17 mouse cellular contexts compared by ENCODE assay signal in genomic region chr2:168763785-168764184, GRCm38 (mm10). TPM values are rescaled to one million over a fixed set of nuclear protein-coding genes. Genes with fewer than 3 reads are reported as not detected.
A peak's percentile ranks its signal among the peaks of the same experiment; 100 is the strongest.
DNase-seq lines count a peak whose midpoint lies in the region; ATAC-seq lines count a peak whose summit lies in the region.
"Had no signal": no experiment of that assay in that cellular context is flagged by ENCODE, and none has a peak within 500 bp of the region (broad histone marks: within the 10 kb centered on the region; RNA-seq: fewer than 3 reads in every experiment).

No protein-coding gene starts in this region.

- H3K9ac ChIP-seq in hindbrain, embryonic 11.5 days (ENCODE audit: low read depth, low read length) = no peak overlapping the region
- no peak overlapping the region for H3K9ac ChIP-seq in hindbrain, embryonic 13.5 days
- H3K9ac ChIP-seq in embryonic facial prominence, embryonic 13.5 days = no peak overlapping the region
- no peak overlapping the region for H3K9ac ChIP-seq in limb, embryonic 11.5 days (ENCODE audit: low read length)
- no peak overlapping the region for H3K9ac ChIP-seq in neural tube, embryonic 12.5 days
- H3K9ac ChIP-seq: heart, embryonic 12.5 days had no signal

- H3K27me3 ChIP-seq in hindbrain, embryonic 11.5 days (ENCODE audit: control insufficient read depth, insufficient read depth, low read length) = peaks cover 6% of the 10 kb centered on the region; the same call in 1 of the 2 replicates
- peaks cover 56% of the 10 kb centered on the region for H3K27me3 ChIP-seq in hindbrain, embryonic 13.5 days
- H3K27me3 ChIP-seq in embryonic facial prominence, embryonic 13.5 days = peaks cover 70% of the 10 kb centered on the region
- H3K27me3 ChIP-seq in limb, embryonic 11.5 days (ENCODE audit: control insufficient read depth, insufficient read depth, low read length) = no peaks in the 10 kb centered on the region
- H3K27me3 ChIP-seq in neural tube, embryonic 12.5 days (replicated peaks) = peaks cover 27% of the 10 kb centered on the region

- ATAC-seq in hindbrain, embryonic 11.5 days (ENCODE audit: low FRiP score) = no peak
- ATAC-seq in hindbrain, embryonic 13.5 days (ENCODE audit: low FRiP score) = no peak
- no peak for ATAC-seq in embryonic facial prominence, embryonic 13.5 days (ENCODE audit: insufficient number of reproducible peaks, insufficient read depth, low FRiP score, low TSS enrichment, low read depth)
- ATAC-seq in limb, embryonic 11.5 days (ENCODE audit: insufficient number of reproducible peaks, low FRiP score, low TSS enrichment, low read depth) = no peak
- ATAC-seq in neural tube, embryonic 12.5 days (ENCODE audit: low FRiP score, low read depth) = no peak

- DNase-seq in hindbrain, embryonic 11.5 days (ENCODE audit: low spot score) = peak; percentile 24
- no peak for DNase-seq in limb, embryonic 11.5 days (ENCODE audit: low spot score)
- no peak for DNase-seq in layer of hippocampus, adult 8-10 months (ENCODE audit: low spot score in 2 of 2)
- no peak for DNase-seq in retina, embryonic 14.5 days (ENCODE audit: low spot score)
- DNase-seq in thymus, postnatal 25 days = no peak
- DNase-seq: cerebellum, postnatal 10 days; gastrocnemius, adult 2 months; kidney, postnatal 25 days; thymus, adult 18-20 months had no signal

- peaks cover 9% of the 10 kb centered on the region; the same call in 1 of the 2 replicates for H3K4me1 ChIP-seq in hindbrain, embryonic 11.5 days (replicated peaks; ENCODE audit: control insufficient read depth, insufficient read depth, low read length)
- H3K4me1 ChIP-seq in hindbrain, embryonic 13.5 days (replicated peaks) = peaks cover 36% of the 10 kb centered on the region
- H3K4me1 ChIP-seq in embryonic facial prominence, embryonic 13.5 days = peaks cover 43% of the 10 kb centered on the region
- H3K4me1 ChIP-seq in limb, embryonic 11.5 days (ENCODE audit: control insufficient read depth, insufficient read depth, low read length) = peaks cover 12% of the 10 kb centered on the region
- H3K4me1 ChIP-seq in neural tube, embryonic 12.5 days = peaks cover 51% of the 10 kb centered on the region

- H3K36me3 ChIP-seq in hindbrain, embryonic 11.5 days (ENCODE audit: control insufficient read depth, insufficient read depth, low read length) = no peaks in the 10 kb centered on the region
- no peaks in the 10 kb centered on the region for H3K36me3 ChIP-seq in hindbrain, embryonic 13.5 days
- H3K36me3 ChIP-seq in embryonic facial prominence, embryonic 13.5 days = no peaks in the 10 kb centered on the region
- no peaks in the 10 kb centered on the region for H3K36me3 ChIP-seq in limb, embryonic 11.5 days (ENCODE audit: control insufficient read depth, insufficient read depth, low read length)
- no peaks in the 10 kb centered on the region for H3K36me3 ChIP-seq in neural tube, embryonic 12.5 days
- H3K36me3 ChIP-seq: heart, embryonic 12.5 days had no signal

- no peak overlapping the region for H3K27ac ChIP-seq in hindbrain, embryonic 11.5 days (ENCODE audit: low read depth, low read length)
- H3K27ac ChIP-seq in hindbrain, embryonic 13.5 days = no peak overlapping the region
- no peak overlapping the region for H3K27ac ChIP-seq in embryonic facial prominence, embryonic 13.5 days
- no peak overlapping the region for H3K27ac ChIP-seq in limb, embryonic 11.5 days (replicated peaks; ENCODE audit: low read depth, low read length)
- H3K27ac ChIP-seq in neural tube, embryonic 12.5 days = no peak overlapping the region
- H3K27ac ChIP-seq: gastrocnemius, adult 2 months; left cerebral cortex, adult 2 months had no signal

- H3K9me3 ChIP-seq in hindbrain, embryonic 11.5 days (ENCODE audit: control insufficient read depth, low read length) = no peaks in the 10 kb centered on the region
- no peaks in the 10 kb centered on the region for H3K9me3 ChIP-seq in hindbrain, embryonic 13.5 days
- no peaks in the 10 kb centered on the region for H3K9me3 ChIP-seq in embryonic facial prominence, embryonic 13.5 days
- H3K9me3 ChIP-seq in limb, embryonic 11.5 days (ENCODE audit: control insufficient read depth, low read length) = no peaks in the 10 kb centered on the region
- H3K9me3 ChIP-seq in neural tube, embryonic 12.5 days = no peaks in the 10 kb centered on the region
- H3K9me3 ChIP-seq: heart, embryonic 12.5 days had no signal

- peak overlapping the region; percentile 15; the same call in 1 of the 2 replicates for H3K4me2 ChIP-seq in hindbrain, embryonic 11.5 days (replicated peaks; ENCODE audit: low read depth, low read length)
- H3K4me2 ChIP-seq in hindbrain, embryonic 13.5 days = no peak overlapping the region
- peak overlapping the region; percentile 97 for H3K4me2 ChIP-seq in embryonic facial prominence, embryonic 13.5 days
- H3K4me2 ChIP-seq in limb, embryonic 11.5 days (ENCODE audit: low read depth, severe bottlenecking) = peak overlapping the region; percentile 36
- H3K4me2 ChIP-seq in neural tube, embryonic 12.5 days (replicated peaks) = peak overlapping the region; percentile 94

- no peak overlapping the region for H3K4me3 ChIP-seq in hindbrain, embryonic 11.5 days (ENCODE audit: low read depth, low read length)
- H3K4me3 ChIP-seq in hindbrain, embryonic 13.5 days = no peak overlapping the region
- H3K4me3 ChIP-seq in embryonic facial prominence, embryonic 13.5 days = peak overlapping the region; percentile 60; the same call in 1 of the 2 replicates
- peak overlapping the region; percentile 5; the same call in 1 of the 2 replicates for H3K4me3 ChIP-seq in limb, embryonic 11.5 days (ENCODE audit: low read depth, low read length)
- no peak overlapping the region for H3K4me3 ChIP-seq in neural tube, embryonic 12.5 days
- H3K4me3 ChIP-seq: gastrocnemius, adult 2 months; heart, embryonic 12.5 days; left cerebral cortex, adult 2 months had no signal

- 7% methylated on average over 7 of the region's 7 CpGs for WGBS in hindbrain, embryonic 11.5 days
- WGBS in hindbrain, embryonic 13.5 days = 8% methylated on average over 7 of the region's 7 CpGs
- WGBS in embryonic facial prominence, embryonic 13.5 days = 15% methylated on average over 7 of the region's 7 CpGs
- WGBS in limb, embryonic 11.5 days = 8% methylated on average over 7 of the region's 7 CpGs
- 5% methylated on average over 7 of the region's 7 CpGs for WGBS in neural tube, embryonic 12.5 days

RNA-seq across cellular contexts. Expression of gene Sall4, which starts 4.0 kb away (rescaled TPM):
- polyA plus RNA-seq in hindbrain, embryonic 11.5 days (2014; fragmentation: Nextera tagmentation; extraction: Ambion mirVana) = 7.1 and 7.3 TPM in 2 replicates
- polyA plus RNA-seq in hindbrain, embryonic 13.5 days (2015; fragmentation: Nextera tagmentation; extraction: Ambion mirVana) = 0.91 and 1.1 TPM in 2 replicates
- 1.8 and 1.9 TPM in 2 replicates for polyA plus RNA-seq in embryonic facial prominence, embryonic 13.5 days (2015; fragmentation: Nextera tagmentation; extraction: Ambion mirVana)
- polyA plus RNA-seq in limb, embryonic 11.5 days (2014; fragmentation: Nextera tagmentation; extraction: Ambion mirVana) = 12.5 and 16.8 TPM in 2 replicates
- 2.6 and 3.5 TPM in 2 replicates for polyA plus RNA-seq in neural tube, embryonic 12.5 days (2016; fragmentation: Nextera tagmentation; extraction: Ambion mirVana)
- 1 to 10 TPM in 1 of 4 experiments, under 1 TPM in 3; 0.54 to 1.3 (median 0.67) TPM for total RNA-seq in layer of hippocampus, adult 8-10 months (2022)
- polyA plus RNA-seq: C2C12; lung, embryonic 16.5 days; spleen, adult 2 months had no signal

RNA-seq across cellular contexts. Expression of gene Atp9a, which starts 21.6 kb away (rescaled TPM):
- 12.8 and 14.6 TPM in 2 replicates for polyA plus RNA-seq in hindbrain, embryonic 11.5 days (2014; fragmentation: Nextera tagmentation; extraction: Ambion mirVana)
- 60.4 and 65.2 TPM in 2 replicates for polyA plus RNA-seq in hindbrain, embryonic 13.5 days (2015; fragmentation: Nextera tagmentation; extraction: Ambion mirVana)
- 22.4 and 23.0 TPM in 2 replicates for polyA plus RNA-seq in embryonic facial prominence, embryonic 13.5 days (2015; fragmentation: Nextera tagmentation; extraction: Ambion mirVana)
- 7.0 and 7.5 TPM in 2 replicates for polyA plus RNA-seq in limb, embryonic 11.5 days (2014; fragmentation: Nextera tagmentation; extraction: Ambion mirVana)
- 73.4 and 74.8 TPM in 2 replicates for polyA plus RNA-seq in neural tube, embryonic 12.5 days (2016; fragmentation: Nextera tagmentation; extraction: Ambion mirVana)
- 100 to 1,000 TPM; 325 to 344 (median 335) TPM for total RNA-seq in layer of hippocampus, adult 8-10 months (2022)

Comparison
In these comparisons a context has a peak if more than half of its experiments do, and no peak if none do; other contexts are left out.
1. H3K4me3 ChIP-seq: peak in embryonic facial prominence, embryonic 13.5 days (single experiment) and limb, embryonic 11.5 days (single experiment); none in hindbrain, embryonic 11.5 days (single experiment), hindbrain, embryonic 13.5 days (single experiment) and neural tube, embryonic 12.5 days (single experiment).